Mouse (Mus musculus) kidney, adult 9 months (tissue): ENCODE data around the gene Gm10142.
"Not testable (repeated sequence)": the region's sequence is repeated elsewhere in the genome, so short reads cannot be mapped to it uniquely, and the experiment has no call there.

Source experiments
- DNase-seq: peaks from one replicate; pipeline ENCODE4 v3.0.0; 2022

Gene Gm10142

GRCm38 (mm10) chr10:77741924-77742688, 26.5 kb downstream of the Gm10142 start, which contains the start of gene Gm18596:
TSS of gene Gm18596 (minus strand) at chr10:77742638.
- DNase-seq, result not testable (repeated sequence)

- not testable (repeated sequence) for DNase-seq
These were observed 35.1 kb downstream of the Gm10142 start for GRCm38 (mm10) chr10:77750686-77751085.

- not testable (repeated sequence) for DNase-seq
These were observed 35.6 kb downstream of the Gm10142 start, which contains the start of gene Gm9736 for GRCm38 (mm10) chr10:77751254-77751653. TSS of gene Gm9736 (minus strand) at chr10:77751354.

GRCm38 (mm10) chr10:77752312-77752711, 36.7 kb downstream of the Gm10142 start:
- not testable (repeated sequence) for DNase-seq

GRCm38 (mm10) chr10:77753448-77753847, 37.8 kb downstream of the Gm10142 start:
- no peak for DNase-seq

DNA sequence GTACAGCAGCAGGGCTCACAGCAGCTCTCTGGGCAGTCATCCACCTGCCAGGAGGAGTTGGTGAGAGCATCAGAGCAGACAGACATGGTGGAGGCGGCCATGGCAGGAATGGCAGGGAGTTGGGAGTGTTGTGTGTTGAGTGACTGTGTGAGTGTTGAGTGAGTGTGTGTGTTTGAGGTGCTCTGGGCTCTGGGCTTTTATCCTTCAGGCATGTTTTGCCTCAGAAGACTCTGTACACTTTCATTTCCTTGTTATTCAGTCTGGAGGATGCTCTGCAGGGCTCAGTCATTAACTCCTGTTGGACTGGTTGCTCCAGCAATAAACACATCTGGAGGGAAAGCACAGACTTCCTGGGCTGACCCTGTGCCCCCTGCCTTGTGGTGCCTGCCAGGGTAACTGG, 44.0 kb downstream of the Gm10142 start, which contains the start of gene Gm3233:
Gene Gm3233, minus strand, starts transcription at position 101 of the 400 bp plus-strand sequence.
- DNase-seq, result not testable (repeated sequence)
